Mouse (Mus musculus) cerebellum, adult 2 months (tissue): ENCODE measurements around the gene Tmem63a.

ENCODE experiments used
- CTCF ChIP-seq: fragments of 200-500 bp; IDR thresholded peaks from 2 replicates; pipeline ENCODE4 v1.5.1; 2011; ENCODE audit warnings: low read depth, mild to moderate bottlenecking, control low read depth, low read length, moderate library complexity, borderline replicate concordance; ENCODE audit not compliant: insufficient read depth
- POLR2A ChIP-seq: fragments of 200-500 bp; IDR thresholded peaks from 2 replicates; pipeline ENCODE4 v1.6.1; 2011; ENCODE audit warnings: low read length, control low read depth, borderline replicate concordance; ENCODE audit not compliant: insufficient read depth

GRCm38 (mm10) chr1:180929599-180929998, 12.5 kb upstream of the Tmem63a start:
- TF ChIP-seq POLR2A (no peak), CTCF (no peak)
